Mouse (Mus musculus): ENCODE measurements around the gene Olfr78.

Gene Olfr78

DNA sequence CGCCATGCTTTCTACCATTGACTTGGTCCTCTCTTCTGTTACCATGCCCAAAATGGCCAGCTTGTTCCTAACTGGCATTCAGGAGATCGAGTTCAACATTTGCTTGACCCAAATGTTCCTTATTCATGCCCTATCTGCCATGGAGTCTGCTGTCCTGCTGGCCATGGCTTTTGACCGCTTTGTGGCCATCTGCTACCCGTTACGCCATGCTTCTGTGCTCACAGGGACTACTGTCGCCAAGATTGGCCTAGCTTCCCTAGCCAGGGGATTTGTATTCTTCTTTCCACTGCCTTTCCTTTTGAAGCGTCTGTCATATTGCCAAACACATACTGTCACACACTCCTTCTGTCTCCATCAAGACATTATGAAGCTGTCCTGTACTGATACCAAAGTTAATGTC is 60.8 kb downstream of the Olfr78 start:
- TF ChIP-seq CTCF (conservative IDR thresholded peaks at IDR 0.05; ENCODE audit: low read length) (no peak), POU5F1 (IDR thresholded peaks at IDR 0.05; ENCODE audit: borderline replicate concordance, low read length) (no peak), NANOG (IDR thresholded peaks at IDR 0.05; ENCODE audit: borderline replicate concordance, low read length) (no peak)
- no peaks in the 10 kb centered on the region for H3K9me3 ChIP-seq (ENCODE audit: low read length)
- H3K4me3 ChIP-seq (replicated peaks; ENCODE audit: low read length) = no peak overlapping the region

DNA sequence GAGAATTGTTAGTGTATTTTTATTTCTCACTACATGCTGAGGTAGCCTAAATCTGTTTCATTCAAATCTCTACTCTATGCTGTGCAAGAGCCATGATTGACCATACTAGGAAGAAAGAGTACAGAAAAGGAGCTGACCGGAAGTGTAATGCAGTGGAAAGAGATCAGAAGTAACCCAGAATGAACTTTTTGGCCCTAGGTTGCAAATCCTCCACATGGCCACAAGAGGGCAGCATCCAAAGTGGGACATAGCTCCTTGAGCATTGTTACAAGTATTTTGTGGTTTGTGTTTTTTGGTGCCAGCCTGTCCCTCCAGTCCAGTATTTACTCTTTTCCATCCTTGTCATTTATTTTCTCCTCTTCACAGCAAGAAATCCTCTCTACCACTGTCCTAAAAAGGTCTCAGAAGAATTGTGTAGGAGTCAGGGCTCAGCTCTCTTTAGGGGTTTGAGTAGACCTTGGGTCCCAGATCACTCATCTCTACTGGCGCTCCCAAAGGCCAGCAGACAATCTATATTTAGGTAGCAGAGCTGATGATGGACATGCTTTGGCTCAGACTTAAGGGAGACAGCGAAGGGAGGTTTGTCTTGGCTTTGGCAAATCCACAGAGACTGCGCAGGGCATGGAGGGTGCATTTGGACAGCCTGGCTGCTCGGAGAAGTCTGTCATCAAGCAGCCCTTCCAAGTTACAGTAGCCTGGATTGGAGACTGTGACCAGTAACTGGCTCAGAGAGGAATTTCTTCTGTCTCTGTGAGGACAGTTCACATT is 63.7 kb downstream of the Olfr78 start, which contains the start of gene Olfr557:
Olfr557 (plus strand) TSS at position 553 of the 768 bp plus-strand sequence.
- no peaks in the 10 kb centered on the region for H3K9me3 ChIP-seq (ENCODE audit: low read length)
- TF ChIP-seq NANOG (IDR thresholded peaks at IDR 0.05; ENCODE audit: borderline replicate concordance, low read length) (no peak), CTCF (conservative IDR thresholded peaks at IDR 0.05; ENCODE audit: low read length) (peak; percentile 97)

More for the DNA sequence above, 60.8 kb downstream of the Olfr78 start:
- no peaks in the 10 kb centered on the region for H3K4me1 ChIP-seq (replicated peaks; ENCODE audit: low read depth, low read length)
- no peaks in the 10 kb centered on the region for H3K36me3 ChIP-seq (ENCODE audit: insufficient read depth, low read length)
- H3K27me3 ChIP-seq (ENCODE audit: insufficient read depth, low read length) = peaks cover 3% of the 10 kb centered on the region; the same call in 1 of the 2 replicates

More for the DNA sequence above, 63.7 kb downstream of the Olfr78 start, which contains the start of gene Olfr557:
- no peaks in the 10 kb centered on the region for H3K36me3 ChIP-seq (ENCODE audit: insufficient read depth, low read length)
- H3K4me3 ChIP-seq (replicated peaks; ENCODE audit: low read length) = no peak within 1 kb of the TSS
- H3K27me3 ChIP-seq (ENCODE audit: insufficient read depth, low read length) = peaks cover 3% of the 10 kb centered on the region; the same call in 1 of the 2 replicates
- H3K4me1 ChIP-seq (replicated peaks; ENCODE audit: low read depth, low read length) = no peaks in the 10 kb centered on the region
